Mouse (Mus musculus): ENCODE measurements at regions not wholly inside any gene's neighbourhood (a gene's known extent, or its start where the extent isn't known, plus 50 kb on each side); places are given as distances from the start of the nearest gene placed in this dataset.
A peak's percentile ranks its signal among the peaks of the same experiment; 100 is the strongest.

DNA sequence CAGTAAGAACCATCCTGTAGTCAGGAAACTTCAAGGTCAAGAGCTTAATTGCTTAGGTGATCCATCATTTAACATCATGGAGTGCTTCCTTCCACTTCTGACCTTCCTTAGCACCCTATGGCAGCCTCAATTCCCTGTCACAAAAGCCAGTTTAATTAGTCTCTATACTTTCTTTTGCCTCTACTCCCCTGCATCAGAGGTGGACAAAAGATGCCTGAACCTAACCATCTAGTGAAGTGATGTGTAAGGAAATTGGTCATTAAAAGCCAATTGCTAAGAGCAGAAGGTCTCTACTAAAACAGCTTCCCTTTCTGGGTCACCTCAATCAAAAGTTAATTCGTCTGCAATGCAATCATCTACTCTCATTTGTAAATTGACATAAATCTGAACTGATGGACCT is 234.3 kb upstream of the Fbxl7 start:
- no peak for DNase-seq
- Histone ChIP-seq H3K36me3 (ENCODE audit: insufficient read depth) (no peaks in the 10 kb centered on the region), H3K4me2 (no peak overlapping the region), H3K4me1 (ENCODE audit: insufficient read depth) (no peaks in the 10 kb centered on the region), H3K27me3 (ENCODE audit: insufficient read depth, low read length) (no peaks in the 10 kb centered on the region), H3K4me3 (ENCODE audit: low read depth, low read length) (no peak overlapping the region), H3K9me3 (ENCODE audit: low read depth, low read length) (no peaks in the 10 kb centered on the region), H3K9ac (no peak overlapping the region), H3K27ac (ENCODE audit: low read depth) (no peak overlapping the region)
- WGBS: 23% methylated on average over 1 of the region's 1 CpGs
- TF ChIP-seq CTCF (IDR thresholded peaks at IDR 0.05; ENCODE audit: low read depth): no peak
- ATAC-seq (ENCODE audit: insufficient read depth): no peak

DNA sequence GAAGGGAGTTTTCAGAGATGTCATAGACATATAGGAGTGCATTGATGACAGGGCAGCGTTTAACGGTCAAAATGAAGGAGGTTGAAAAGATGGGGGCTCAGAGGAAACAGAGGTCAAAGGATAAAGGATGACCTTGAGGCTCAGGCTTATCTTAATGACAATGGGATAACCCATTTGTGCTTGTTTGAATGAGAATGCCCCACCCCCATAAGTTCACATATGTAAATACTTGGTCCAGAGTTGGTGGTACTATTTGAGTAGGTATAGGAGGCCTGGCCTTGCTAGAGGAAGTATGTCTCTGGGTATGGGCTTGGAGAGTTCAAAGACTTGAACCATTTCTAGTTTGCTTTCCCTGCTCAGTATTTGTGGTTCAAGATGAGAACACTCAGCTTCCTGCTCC is 237.4 kb upstream of the Fbxl7 start:
- Histone ChIP-seq H3K4me2 (no peak overlapping the region), H3K4me1 (ENCODE audit: insufficient read depth) (no peaks in the 10 kb centered on the region)
- 73% methylated on average over 2 of the region's 2 CpGs for WGBS

DNA sequence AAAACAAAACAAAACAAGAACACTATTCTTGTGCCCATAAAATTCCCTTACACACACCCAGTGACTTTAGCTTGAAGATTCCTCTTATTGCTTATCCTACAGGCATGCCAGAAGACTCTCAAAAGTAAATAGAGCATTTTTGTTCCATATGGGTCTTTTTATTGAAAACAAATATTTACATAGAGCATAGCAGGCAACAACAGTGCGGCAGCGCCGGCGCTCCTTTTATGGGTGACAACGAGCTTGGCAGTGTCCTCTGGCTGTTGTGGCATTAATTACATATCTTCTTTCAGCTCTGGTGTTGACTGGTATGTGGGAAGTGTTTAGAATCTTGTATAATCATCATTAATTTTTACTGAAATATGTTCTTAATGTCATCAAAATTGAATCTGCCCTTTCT is 242.2 kb upstream of the Fbxl7 start:
- H3K36me3 ChIP-seq (ENCODE audit: insufficient read depth): no peaks in the 10 kb centered on the region
- H3K4me3 ChIP-seq (ENCODE audit: low read depth, low read length): no peak overlapping the region
- no peak overlapping the region for H3K9ac ChIP-seq
- no peaks in the 10 kb centered on the region for H3K27me3 ChIP-seq (ENCODE audit: insufficient read depth, low read length)
- no peaks in the 10 kb centered on the region for H3K4me1 ChIP-seq (ENCODE audit: insufficient read depth)
- H3K27ac ChIP-seq (ENCODE audit: low read depth): no peak overlapping the region
- 59% methylated on average over 5 of the region's 5 CpGs for WGBS
- peak; percentile 71; the same call in 1 of the 2 replicates for ATAC-seq (ENCODE audit: insufficient read depth)
- DNase-seq: peak; percentile 65
- H3K4me2 ChIP-seq: no peak overlapping the region
- no peak for TF ChIP-seq CTCF (IDR thresholded peaks at IDR 0.05; ENCODE audit: low read depth)
- no peaks in the 10 kb centered on the region for H3K9me3 ChIP-seq (ENCODE audit: low read depth, low read length)

More for the DNA sequence above, 237.4 kb upstream of the Fbxl7 start:
- H3K27ac ChIP-seq (ENCODE audit: low read depth): no peak overlapping the region
- no peaks in the 10 kb centered on the region for H3K36me3 ChIP-seq (ENCODE audit: insufficient read depth)
- TF ChIP-seq CTCF (IDR thresholded peaks at IDR 0.05; ENCODE audit: low read depth): no peak
- no peak overlapping the region for H3K4me3 ChIP-seq (ENCODE audit: low read depth, low read length)
- ATAC-seq (ENCODE audit: insufficient read depth): no peak
- H3K27me3 ChIP-seq (ENCODE audit: insufficient read depth, low read length): no peaks in the 10 kb centered on the region
- no peaks in the 10 kb centered on the region for H3K9me3 ChIP-seq (ENCODE audit: low read depth, low read length)
- no peak for DNase-seq
- H3K9ac ChIP-seq: no peak overlapping the region

DNA sequence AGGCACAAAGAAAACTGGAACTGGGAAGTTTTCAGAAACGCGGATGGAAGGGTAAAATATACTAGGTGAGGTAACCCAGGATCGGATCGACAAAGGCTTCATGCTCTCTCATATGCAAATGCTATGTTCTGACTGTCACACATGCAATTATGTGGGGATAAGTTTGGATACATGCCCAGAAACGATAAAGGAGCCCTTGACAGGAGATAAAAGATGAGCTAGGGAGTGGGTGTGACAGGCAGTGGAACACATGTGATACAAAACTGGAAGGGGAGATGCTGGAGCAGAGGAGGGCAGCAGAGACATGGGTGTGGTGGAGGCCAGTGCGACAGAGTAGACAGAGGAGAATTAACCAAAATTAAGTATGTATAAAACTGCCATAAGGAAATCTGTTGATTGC is 250.5 kb upstream of the Fbxl7 start:
- no peak overlapping the region for H3K4me2 ChIP-seq
- DNase-seq (peak; percentile 39), ATAC-seq (ENCODE audit: insufficient read depth) (no peak)
- H3K9ac ChIP-seq: no peak overlapping the region
- no peaks in the 10 kb centered on the region for H3K4me1 ChIP-seq (ENCODE audit: insufficient read depth)
- TF ChIP-seq CTCF (IDR thresholded peaks at IDR 0.05; ENCODE audit: low read depth): no peak
- H3K36me3 ChIP-seq (ENCODE audit: insufficient read depth): no peaks in the 10 kb centered on the region
- no peak overlapping the region for H3K4me3 ChIP-seq (ENCODE audit: low read depth, low read length)
- no peak overlapping the region for H3K27ac ChIP-seq (ENCODE audit: low read depth)
- 56% methylated on average over 6 of the region's 6 CpGs for WGBS
- no peaks in the 10 kb centered on the region for H3K27me3 ChIP-seq (ENCODE audit: insufficient read depth, low read length)
- no peaks in the 10 kb centered on the region for H3K9me3 ChIP-seq (ENCODE audit: low read depth, low read length)

DNA sequence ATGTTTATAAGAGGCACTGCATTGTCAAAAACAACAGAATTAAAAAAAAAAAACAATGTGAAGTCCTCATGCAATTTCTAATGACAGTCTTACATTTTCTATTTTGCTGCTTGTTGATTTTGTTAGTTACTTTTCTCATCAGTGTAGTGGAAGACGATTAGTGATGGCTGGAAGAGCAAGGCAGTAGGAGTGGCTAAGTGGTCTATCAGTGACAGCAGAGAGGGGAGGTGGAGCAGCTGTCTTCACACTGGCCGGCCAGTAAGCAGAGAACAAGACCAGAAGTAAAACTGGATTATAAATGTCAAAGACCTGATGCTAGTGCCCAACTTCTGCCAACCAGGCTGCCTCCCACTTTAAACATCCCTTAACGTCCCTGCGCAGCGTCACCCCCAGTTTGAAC is 265.6 kb upstream of the Fbxl7 start:
- Histone ChIP-seq H3K4me1 (ENCODE audit: insufficient read depth) (no peaks in the 10 kb centered on the region), H3K27me3 (ENCODE audit: insufficient read depth, low read length) (no peaks in the 10 kb centered on the region), H3K36me3 (ENCODE audit: insufficient read depth) (no peaks in the 10 kb centered on the region), H3K9me3 (ENCODE audit: low read depth, low read length) (no peaks in the 10 kb centered on the region), H3K4me2 (no peak overlapping the region), H3K4me3 (ENCODE audit: low read depth, low read length) (no peak overlapping the region), H3K9ac (no peak overlapping the region), H3K27ac (ENCODE audit: low read depth) (no peak overlapping the region)
- 52% methylated on average over 5 of the region's 5 CpGs for WGBS
- no peak for TF ChIP-seq CTCF (IDR thresholded peaks at IDR 0.05; ENCODE audit: low read depth)
- DNase-seq (peak; percentile 62), ATAC-seq (ENCODE audit: insufficient read depth) (no peak; the same call in 1 of the 2 replicates)

DNA sequence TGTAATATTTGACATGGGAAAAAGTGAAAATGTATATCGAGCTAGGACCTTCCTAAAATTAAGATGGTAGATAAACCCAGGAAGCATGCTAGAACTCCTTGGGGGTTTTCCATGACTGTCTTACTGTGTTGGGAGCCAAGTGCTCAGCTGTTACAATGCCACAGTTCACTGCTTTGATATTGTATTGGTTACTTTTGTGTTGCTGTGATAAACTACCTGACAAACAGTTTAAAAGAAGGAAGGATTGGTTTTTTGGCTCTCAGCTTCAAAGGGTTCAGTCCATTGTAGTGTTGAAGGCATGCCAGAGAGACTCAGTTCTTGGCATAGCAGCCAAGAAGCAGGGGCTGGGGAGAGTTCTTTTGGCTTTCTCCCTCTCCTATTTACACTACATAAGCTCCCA is 272.1 kb upstream of the Fbxl7 start:
- no peak overlapping the region for H3K4me2 ChIP-seq
- no peak for TF ChIP-seq CTCF (IDR thresholded peaks at IDR 0.05; ENCODE audit: low read depth)
- H3K4me3 ChIP-seq (ENCODE audit: low read depth, low read length): no peak overlapping the region
- H3K27ac ChIP-seq (ENCODE audit: low read depth): no peak overlapping the region
- WGBS: 42% methylated on average over 1 of the region's 1 CpGs
- H3K36me3 ChIP-seq (ENCODE audit: insufficient read depth): no peaks in the 10 kb centered on the region
- no peaks in the 10 kb centered on the region for H3K9me3 ChIP-seq (ENCODE audit: low read depth, low read length)
- ATAC-seq (ENCODE audit: insufficient read depth) (no peak; the same call in 1 of the 2 replicates), DNase-seq (peak; percentile 69)
- no peaks in the 10 kb centered on the region for H3K27me3 ChIP-seq (ENCODE audit: insufficient read depth, low read length)
- no peak overlapping the region for H3K9ac ChIP-seq
- H3K4me1 ChIP-seq (ENCODE audit: insufficient read depth): no peaks in the 10 kb centered on the region

DNA sequence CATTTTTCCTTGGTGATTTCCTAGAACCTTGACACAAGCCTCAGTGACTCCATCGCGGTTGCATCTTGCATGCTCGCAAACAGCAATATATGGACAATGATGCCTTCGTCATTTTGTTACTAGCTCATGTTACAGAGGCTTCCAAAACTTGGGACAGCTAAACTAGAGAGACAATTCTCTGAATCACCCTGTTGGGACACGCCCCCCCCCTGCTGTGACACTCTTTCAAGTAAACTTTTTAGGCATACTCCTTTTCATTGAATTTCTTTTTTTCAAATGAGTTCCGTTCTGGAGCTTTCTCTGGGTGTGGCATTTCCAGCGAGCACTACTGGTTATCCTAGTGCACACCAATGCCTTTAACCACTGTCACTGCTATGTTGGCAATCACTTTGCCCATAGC is 274.5 kb upstream of the Fbxl7 start:
- Histone ChIP-seq H3K9me3 (ENCODE audit: low read depth, low read length) (no peaks in the 10 kb centered on the region), H3K27ac (ENCODE audit: low read depth) (no peak overlapping the region), H3K4me3 (ENCODE audit: low read depth, low read length) (no peak overlapping the region), H3K27me3 (ENCODE audit: insufficient read depth, low read length) (no peaks in the 10 kb centered on the region), H3K4me1 (ENCODE audit: insufficient read depth) (no peaks in the 10 kb centered on the region), H3K9ac (no peak overlapping the region), H3K36me3 (ENCODE audit: insufficient read depth) (no peaks in the 10 kb centered on the region), H3K4me2 (no peak overlapping the region)
- ATAC-seq (ENCODE audit: insufficient read depth) (no peak), DNase-seq (no peak)
- WGBS: 86% methylated on average over 7 of the region's 7 CpGs
- TF ChIP-seq CTCF (IDR thresholded peaks at IDR 0.05; ENCODE audit: low read depth): no peak

DNA sequence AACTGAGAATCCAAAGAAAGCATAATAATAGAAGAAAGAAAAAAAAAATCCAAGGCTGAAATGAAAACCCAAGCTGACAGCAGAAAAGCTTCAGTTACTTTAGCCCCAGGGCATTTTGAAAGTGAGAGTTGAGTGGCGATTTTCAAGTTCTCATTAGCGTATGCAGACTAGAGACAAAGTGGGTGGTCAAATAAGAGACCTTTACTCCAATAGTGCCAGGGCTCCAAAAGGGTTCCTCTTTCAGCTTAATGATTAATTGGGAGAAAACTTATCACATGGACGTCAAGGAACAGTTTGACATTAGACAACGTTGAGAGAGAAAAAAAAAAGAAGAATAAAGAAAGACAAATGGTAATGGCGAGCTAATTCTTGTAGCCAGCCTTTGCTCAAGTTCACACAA is 278.1 kb upstream of the Fbxl7 start:
- Histone ChIP-seq H3K27ac (ENCODE audit: low read depth) (no peak overlapping the region), H3K9ac (no peak overlapping the region), H3K4me1 (ENCODE audit: insufficient read depth) (no peaks in the 10 kb centered on the region), H3K36me3 (ENCODE audit: insufficient read depth) (no peaks in the 10 kb centered on the region), H3K4me3 (ENCODE audit: low read depth, low read length) (no peak overlapping the region), H3K4me2 (no peak overlapping the region), H3K27me3 (ENCODE audit: insufficient read depth, low read length) (no peaks in the 10 kb centered on the region), H3K9me3 (ENCODE audit: low read depth, low read length) (no peaks in the 10 kb centered on the region)
- 17% methylated on average over 5 of the region's 5 CpGs for WGBS
- no peak for ATAC-seq (ENCODE audit: insufficient read depth)
- TF ChIP-seq CTCF (IDR thresholded peaks at IDR 0.05; ENCODE audit: low read depth): no peak
- DNase-seq: peak; percentile 38

Measured in lung, embryonic 14.5 days (tissue).